Mouse (Mus musculus) urinary bladder, postnatal 25 days (tissue): ENCODE measurements around the gene Sim1.

Experiments
- DNase-seq: peaks from one replicate; pipeline ENCODE4 v3.0.0; 2022; ENCODE audit warnings: low spot score

Sim1 gene

GRCm38 (mm10) chr10:50894170-50894991 lies at the start of gene Sim1:
Sim1 (plus strand) TSS chr10:50894754.
- no peak for DNase-seq

GRCm38 (mm10) chr10:50868202-50868601 lies 26.4 kb upstream of the Sim1 start:
- no peak for DNase-seq

- no peak for DNase-seq
Measured at GRCm38 (mm10) chr10:50876952-50877351, 17.6 kb upstream of the Sim1 start.

- no peak for DNase-seq
Measured at GRCm38 (mm10) chr10:50881476-50882069, 13.0 kb upstream of the Sim1 start.

GRCm38 (mm10) chr10:50882366-50882765 lies 12.2 kb upstream of the Sim1 start:
- DNase-seq: no peak

GRCm38 (mm10) chr10:50886305-50886704 lies 8.2 kb upstream of the Sim1 start:
- no peak for DNase-seq

- DNase-seq: no peak
Measured at GRCm38 (mm10) chr10:50890621-50891020, 3.9 kb upstream of the Sim1 start.

GRCm38 (mm10) chr10:50891876-50892711 lies 2.5 kb upstream of the Sim1 start:
- DNase-seq: no peak

- DNase-seq: no peak
Measured at GRCm38 (mm10) chr10:50892751-50893320, 1.7 kb upstream of the Sim1 start.

- DNase-seq: no peak
Measured at GRCm38 (mm10) chr10:50893546-50893945, 1.0 kb upstream of the Sim1 start.

GRCm38 (mm10) chr10:50895091-50895790 lies 687 bp downstream of the Sim1 start:
- no peak for DNase-seq

GRCm38 (mm10) chr10:50895881-50896766 lies 1.6 kb downstream of the Sim1 start:
- DNase-seq: no peak

- no peak for DNase-seq
Measured at GRCm38 (mm10) chr10:50896767-50897390, 2.3 kb downstream of the Sim1 start.

- DNase-seq: no peak
Measured at GRCm38 (mm10) chr10:50897530-50898471, 3.2 kb downstream of the Sim1 start.

GRCm38 (mm10) chr10:50898621-50899020 lies 4.1 kb downstream of the Sim1 start:
- no peak for DNase-seq

- DNase-seq: no peak
Measured at GRCm38 (mm10) chr10:50899846-50900745, 5.5 kb downstream of the Sim1 start.

GRCm38 (mm10) chr10:50900746-50901600 lies 6.4 kb downstream of the Sim1 start:
- DNase-seq: no peak
